Mouse (Mus musculus): ENCODE measurements around the gene Canx.
"Not testable (repeated sequence)": the region's sequence is repeated elsewhere in the genome, so short reads cannot be mapped to it uniquely, and the experiment has no call there.

Canx gene

DNA sequence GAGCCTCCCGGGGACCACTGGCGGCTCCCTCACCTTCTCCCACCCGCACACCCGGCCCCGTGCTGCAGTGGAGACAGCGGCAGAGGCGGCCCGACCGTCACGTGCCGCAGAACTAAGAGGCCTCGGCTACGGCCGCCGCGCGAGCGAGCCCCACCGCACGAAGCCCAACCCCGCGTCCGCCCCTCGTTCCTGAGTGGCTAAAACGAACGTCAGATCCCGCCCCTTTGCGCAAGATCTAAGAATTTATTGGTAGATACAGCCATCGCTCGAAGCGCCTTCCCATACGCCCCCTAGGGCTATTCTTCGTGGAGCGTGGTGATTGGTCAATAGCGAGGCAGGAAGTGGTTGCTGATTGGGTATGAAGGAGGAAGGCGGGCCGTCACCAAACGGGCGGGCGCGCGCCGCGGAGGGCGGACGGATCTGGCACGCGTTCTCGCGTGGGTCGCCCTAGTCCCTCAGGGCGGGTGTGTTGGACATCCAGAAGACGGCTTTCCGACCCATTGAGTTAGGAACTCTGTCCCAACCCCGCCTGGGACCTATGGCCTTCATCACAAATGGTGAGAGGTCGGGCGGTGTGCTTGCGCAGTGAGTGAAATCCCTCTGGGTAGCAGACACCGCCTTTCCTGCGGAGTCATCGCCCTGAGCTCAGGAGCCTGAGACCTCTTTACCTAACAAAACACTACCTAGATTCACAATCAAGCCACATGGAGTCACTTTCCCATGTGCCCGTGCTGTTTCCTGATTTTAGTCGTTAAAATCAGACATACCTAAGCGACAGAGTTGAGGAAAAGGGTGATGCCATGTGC is at the start of gene Canx:
TSS of gene Canx (minus strand) at position 178 of the 806 bp plus-strand sequence.
- DNase-seq, result peak; percentile 97 to 98

GRCm38 (mm10) chr11:50374286-50375015 is 49.0 kb upstream of the Canx start:
- DNase-seq, result no peak

DNA sequence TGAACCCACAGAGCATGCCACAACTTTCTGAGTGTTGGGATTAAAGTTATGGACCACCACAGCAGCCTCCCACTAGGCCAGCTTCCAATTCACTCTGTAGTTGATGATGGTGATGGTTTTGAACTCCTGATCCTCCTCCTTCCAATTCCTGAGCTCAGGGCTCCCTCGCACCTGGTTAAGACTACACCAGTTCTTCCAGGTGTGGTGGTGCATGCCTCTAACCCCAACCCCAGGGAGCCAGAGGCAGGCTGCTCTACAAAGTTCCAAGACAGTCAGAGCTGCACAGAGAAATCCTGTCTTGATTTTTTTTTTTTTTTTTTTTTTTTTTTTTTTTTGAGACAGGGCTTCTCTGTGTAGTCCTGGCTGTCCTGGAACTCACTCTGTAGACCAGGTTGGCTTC is 48.1 kb upstream of the Canx start:
- no peak for DNase-seq

DNA sequence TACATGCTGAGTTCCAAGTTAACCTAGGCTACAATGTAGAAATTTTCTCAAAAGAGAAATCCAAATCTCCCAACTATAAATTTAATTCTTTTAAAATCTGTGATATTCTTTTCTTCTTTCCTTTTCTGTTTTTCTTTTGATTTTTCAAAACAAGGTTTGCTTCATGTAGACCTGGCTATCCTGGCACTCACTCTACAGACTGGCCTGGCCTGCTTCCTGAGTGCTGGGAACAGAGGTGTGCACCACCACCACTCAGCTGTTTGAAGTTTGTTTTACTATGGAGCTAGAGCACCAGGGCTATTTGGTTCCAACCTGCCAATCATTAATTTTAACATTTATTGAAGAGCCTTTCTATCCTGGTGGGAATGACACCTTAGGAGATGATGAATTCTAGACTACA is 47.6 kb upstream of the Canx start:
- no peak for DNase-seq

- DNase-seq, result no peak
These were observed 46.4 kb upstream of the Canx start for GRCm38 (mm10) chr11:50371911-50372310.

- peak; percentile 81 to 86 for DNase-seq
These were observed 45.9 kb upstream of the Canx start for GRCm38 (mm10) chr11:50371399-50371841.

GRCm38 (mm10) chr11:50370969-50371368 is 45.5 kb upstream of the Canx start:
- peak in 1 of 2 experiments; percentile 18 for DNase-seq

DNA sequence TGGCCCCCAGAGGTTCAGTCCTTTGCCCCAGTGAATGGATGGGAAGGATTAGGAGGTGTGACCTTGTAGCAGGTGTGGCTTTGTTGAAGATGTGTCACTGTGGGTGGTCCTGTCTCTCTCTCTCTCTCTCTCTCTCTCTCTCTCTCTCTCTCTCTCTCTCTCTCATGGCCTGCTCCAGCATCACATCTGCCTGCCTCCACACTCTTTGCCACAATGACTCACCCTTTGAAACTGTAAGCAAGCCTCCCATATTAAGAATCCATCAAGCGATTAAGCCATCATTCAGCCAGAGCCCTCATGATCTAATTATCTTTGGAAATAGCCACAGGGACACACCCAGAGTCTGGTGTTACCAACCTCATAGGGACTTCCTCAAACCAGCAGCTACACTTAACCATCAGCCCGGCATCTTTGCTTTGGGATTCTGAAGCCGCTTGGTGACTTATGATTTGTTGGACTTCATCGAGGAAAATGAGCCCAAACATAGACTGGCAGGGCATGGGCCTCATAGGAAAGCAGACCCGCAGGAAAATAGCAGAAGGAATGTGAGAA is 44.0 kb upstream of the Canx start:
- DNase-seq, result no peak

DNA sequence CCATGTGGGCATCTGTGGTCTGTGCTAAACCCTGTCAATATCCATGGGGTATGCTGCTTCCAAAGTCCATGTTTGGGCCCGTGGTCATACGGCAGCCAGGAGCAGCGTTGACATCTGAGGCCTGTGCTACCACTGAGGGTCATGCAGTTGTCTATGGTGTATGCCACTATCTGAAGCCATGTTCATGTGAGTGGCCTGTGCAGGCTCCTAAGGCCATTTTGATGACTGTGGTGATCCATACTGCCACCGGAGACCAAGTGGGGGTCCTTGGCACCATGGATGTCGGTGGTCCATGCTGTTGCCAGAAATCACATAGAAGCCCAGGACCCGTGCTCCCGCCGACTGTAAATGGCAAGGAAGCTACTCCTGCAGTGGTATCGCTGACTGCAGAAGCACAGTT is 42.1 kb upstream of the Canx start:
- no peak for DNase-seq

- DNase-seq, result no peak
These were observed 39.8 kb upstream of the Canx start for GRCm38 (mm10) chr11:50365322-50365721.

- peak; percentile 69 to 88 for DNase-seq
These were observed 39.1 kb upstream of the Canx start for GRCm38 (mm10) chr11:50364548-50364947.

DNA sequence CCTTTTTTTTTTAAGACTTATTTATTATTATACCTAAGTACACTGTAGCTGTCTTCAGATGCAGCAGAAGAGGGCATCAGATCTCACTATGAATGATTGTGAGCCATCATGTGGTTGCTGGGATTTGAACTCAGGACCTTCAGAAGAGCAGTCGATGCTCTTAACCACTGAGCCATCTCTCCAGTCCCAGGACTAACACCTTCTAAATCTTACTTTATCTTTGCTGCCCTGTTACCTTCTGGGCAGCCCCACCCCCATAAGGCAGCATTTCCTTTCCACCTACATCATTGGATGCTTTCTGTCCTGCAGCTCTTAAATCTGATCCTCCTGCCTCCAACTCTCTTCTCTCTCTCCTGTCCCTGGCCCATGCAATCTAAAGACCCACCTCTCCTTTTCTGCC is 35.8 kb upstream of the Canx start:
- DNase-seq, result not testable (repeated sequence)

DNA sequence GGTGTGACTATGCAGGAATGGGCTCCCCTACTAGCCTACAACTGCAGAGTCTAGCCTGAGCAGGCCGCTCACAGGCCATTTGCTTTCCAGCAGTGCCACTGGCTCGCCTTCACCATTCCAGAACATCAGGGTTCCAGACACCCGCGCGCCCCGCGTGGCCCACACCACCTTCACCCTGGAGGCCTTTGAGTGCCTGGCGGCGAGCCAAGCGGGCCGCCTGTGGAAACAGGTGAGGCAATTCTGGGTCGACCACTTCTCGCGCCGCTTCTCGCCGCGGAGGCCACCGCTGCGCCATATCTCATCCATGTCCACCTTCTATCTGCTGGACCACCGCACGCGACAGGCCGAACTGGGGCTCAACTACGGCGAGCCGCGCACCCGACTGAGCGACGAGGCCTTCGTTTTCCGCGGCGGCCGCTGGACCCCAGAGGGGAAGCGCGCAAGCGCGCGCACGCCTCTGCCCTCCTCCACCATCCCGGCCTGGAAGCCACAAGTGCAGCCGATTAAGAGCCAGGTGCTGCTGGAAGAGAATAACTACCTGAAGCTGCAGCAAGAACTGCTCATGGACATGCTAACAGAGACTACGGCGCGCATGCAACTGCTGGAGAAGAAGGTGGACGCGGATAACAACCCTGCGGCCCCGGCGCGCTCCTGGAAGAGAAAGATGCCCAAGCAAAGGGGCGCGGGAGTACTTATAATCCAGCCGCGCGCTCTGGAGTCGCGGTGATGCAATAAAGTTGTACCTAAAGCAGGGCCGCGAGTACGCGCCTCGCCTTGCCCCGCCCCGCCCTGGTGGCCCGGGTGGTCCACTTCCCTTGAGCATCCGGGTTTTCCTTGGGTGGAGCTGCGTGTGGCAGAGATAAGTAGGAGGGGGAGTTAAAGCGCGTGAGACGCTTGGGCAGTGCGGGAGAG is 33.7 kb upstream of the Canx start:
- peak; percentile 75 to 77 for DNase-seq

- no peak for DNase-seq
These were observed 29.9 kb upstream of the Canx start for GRCm38 (mm10) chr11:50355395-50355794.

DNA sequence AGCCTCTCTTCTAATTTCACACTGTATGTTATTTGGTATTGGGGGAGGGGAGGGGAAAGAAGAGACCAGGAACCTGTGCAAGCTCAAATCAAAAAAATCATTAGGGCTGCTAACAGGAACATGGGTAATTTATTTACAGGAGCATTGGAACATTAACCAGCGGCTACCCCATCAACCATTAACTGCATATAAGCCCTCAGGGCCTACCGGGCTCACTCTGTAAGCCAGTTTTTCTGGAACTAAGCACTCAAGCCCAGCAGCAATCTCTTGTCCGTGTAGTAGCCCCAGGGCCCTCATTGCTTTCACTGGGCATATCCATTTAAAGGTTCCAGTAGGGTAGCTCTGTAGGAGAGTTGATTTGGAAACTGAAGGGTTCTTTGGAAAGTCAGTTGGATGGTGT is 29.4 kb upstream of the Canx start:
- no peak for DNase-seq

- DNase-seq, result no peak
These were observed 28.7 kb upstream of the Canx start, which contains the start of gene Cby3 for GRCm38 (mm10) chr11:50354162-50354561. TSS of gene Cby3 (plus strand) at chr11:50354462.

GRCm38 (mm10) chr11:50352177-50352576 is 26.7 kb upstream of the Canx start:
- DNase-seq, result no peak

GRCm38 (mm10) chr11:50346256-50347032 is 21.0 kb upstream of the Canx start:
- DNase-seq, result no peak

GRCm38 (mm10) chr11:50345486-50345885 is 20.0 kb upstream of the Canx start:
- no peak for DNase-seq

DNA sequence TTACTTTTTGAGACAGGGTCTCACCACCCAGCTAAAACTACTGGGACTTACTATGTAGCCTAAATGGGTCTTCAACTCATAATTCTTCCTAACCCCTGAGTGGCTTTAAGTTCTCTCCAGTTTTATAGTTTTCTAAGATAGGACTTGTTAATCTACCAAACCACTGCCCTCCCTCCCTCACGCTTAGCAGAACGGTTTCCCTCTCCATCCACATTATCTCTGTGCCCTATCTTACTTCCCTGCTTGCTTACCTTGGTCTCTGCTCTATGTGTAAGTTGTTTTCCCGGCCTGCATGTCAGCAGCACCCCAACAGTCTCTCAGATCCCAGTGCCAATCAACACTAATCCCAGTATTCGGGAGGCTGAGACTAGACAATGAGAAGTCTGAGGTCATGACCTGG is 11.4 kb upstream of the Canx start:
- no peak for DNase-seq

- DNase-seq, result no peak
These were observed 10.7 kb upstream of the Canx start for GRCm38 (mm10) chr11:50336126-50336525.

DNA sequence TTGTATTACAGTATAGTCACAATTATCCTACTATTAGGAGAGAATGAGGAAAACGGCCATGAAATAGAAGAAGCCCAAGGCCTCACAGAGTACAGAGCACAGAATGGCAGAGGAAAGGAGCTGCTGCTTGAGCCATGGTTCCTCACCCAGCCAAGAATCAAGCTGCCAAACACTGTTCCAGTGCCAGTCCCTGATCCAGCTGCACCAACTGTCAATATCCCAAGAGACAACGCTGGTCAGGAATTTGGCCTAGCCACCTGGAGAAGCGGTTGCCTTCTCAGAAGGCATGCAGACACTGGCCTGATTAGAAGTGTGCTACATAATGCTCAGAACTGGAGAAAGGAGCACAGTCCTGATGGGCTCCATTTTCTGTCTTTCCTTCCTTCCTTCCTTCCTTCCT is 7.7 kb upstream of the Canx start:
- no peak for DNase-seq

All from cerebellum, postnatal 25 days (tissue).